Mouse (Mus musculus) MN1 (cell line): ENCODE results near the gene 1110004F10Rik.

Source experiments
- DNase-seq: peaks from one replicate; pipeline ENCODE4 v3.0.0-alpha.2; 2016; ENCODE audit warnings: low spot score

1110004F10Rik gene

GRCm38 (mm10) chr7:116145030-116145429, 105.8 kb downstream of the 1110004F10Rik start:
- no peak for DNase-seq

DNA sequence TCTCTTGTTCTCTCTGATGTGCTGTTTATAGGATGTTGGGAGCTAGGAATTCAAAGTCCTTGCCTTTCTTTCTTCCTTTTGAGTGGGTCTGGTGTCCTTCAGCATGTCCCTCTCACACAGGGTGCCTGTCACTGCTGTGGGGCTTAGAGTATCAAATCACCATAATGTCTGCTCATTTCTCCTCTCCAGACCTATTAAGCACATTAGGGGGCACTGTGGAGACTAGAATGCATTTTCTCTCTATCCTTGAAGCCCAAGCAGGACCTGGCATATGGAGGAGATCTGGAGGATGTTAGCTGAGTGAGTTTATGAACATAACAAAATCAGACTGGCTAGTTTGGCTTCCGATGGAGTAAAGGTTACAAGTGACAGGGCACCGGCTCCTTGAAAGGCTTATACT, 107.9 kb downstream of the 1110004F10Rik start:
- no peak for DNase-seq

DNA sequence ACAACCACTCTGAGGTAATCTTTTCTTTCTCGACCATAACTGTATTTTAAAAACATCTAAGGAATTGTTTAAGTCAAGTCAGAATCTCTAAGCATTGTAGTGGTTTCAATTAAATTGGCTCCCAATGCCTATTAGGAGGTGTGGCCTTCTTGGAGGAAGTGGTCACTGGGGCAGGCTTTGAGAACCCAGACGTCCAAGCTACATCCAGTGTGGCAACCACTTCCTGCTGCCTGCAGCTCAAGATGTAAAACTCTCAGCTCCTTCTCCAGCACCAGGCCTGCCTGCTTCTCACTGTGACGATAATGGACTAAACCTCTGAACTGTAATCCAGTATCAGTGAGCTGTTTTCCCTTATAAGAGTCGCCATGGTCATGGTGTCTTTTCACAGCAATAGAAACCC, 110.4 kb downstream of the 1110004F10Rik start:
- DNase-seq = no peak

DNA sequence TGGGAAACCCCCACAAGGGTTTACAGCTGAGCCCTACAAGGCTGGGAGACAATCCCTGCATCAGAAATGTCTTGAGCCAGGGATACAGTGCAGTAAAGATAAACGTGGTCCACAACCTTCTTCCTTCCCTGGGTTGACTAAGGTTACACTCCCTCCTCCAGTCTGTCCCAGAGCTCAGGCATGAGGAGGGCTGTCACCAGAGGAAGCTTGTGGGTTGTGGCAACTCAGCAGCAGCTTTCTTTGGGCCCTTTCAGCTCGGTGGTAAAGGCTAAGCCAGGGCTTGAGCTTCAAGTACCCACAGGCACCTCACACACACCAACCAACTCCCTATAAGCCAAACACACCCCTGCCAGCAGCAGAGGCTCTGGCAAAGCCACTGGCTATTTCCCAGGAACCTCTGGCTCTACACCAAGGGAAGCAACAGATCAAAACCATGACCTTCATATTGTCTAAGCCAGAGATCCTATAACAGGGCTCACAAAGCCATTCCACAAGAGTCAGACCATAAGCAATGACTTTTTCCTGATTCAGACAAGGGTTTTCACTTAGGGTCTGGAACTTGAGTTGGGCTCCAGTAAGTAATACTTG, 114.7 kb downstream of the 1110004F10Rik start:
- DNase-seq = no peak
